Mouse (Mus musculus) brown adipose tissue, adult 24 weeks (tissue): ENCODE measurements at regions not wholly inside any gene's neighbourhood (a gene's known extent, or its start where the extent isn't known, plus 50 kb on each side); places are given as distances from the start of the nearest gene placed in this dataset.

Experiments
- H3K27ac ChIP-seq: fragments of 200-500 bp; replicated peaks from 2 replicates; pipeline ENCODE4 v1.5.1; 2012; ENCODE audit warnings: low read depth, mild to moderate bottlenecking, low read length
- H3K4me1 ChIP-seq: fragments of 200-500 bp; 2 replicates; pipeline ENCODE4 v1.6.1; 2012; ENCODE audit warnings: low read length, mixed read lengths; ENCODE audit not compliant: control insufficient read depth, insufficient read depth, insufficient read length
- H3K4me3 ChIP-seq: fragments of 200-500 bp; 2 replicates; pipeline ENCODE4 v1.5.1; 2012; ENCODE audit warnings: low read depth, mild to moderate bottlenecking, low read length, moderate library complexity; ENCODE audit not compliant: insufficient read depth

GRCm38 (mm10) chr6:31995977-31996376 is 54.1 kb upstream of the 1700012A03Rik start:
- H3K4me1 ChIP-seq: no peaks in the 10 kb centered on the region
- no peak overlapping the region for H3K27ac ChIP-seq

GRCm38 (mm10) chr6:31995249-31995648 is 54.8 kb upstream of the 1700012A03Rik start:
- no peak overlapping the region for H3K27ac ChIP-seq

More at GRCm38 (mm10) chr6:31995977-31996376, 54.1 kb upstream of the 1700012A03Rik start:
- no peak overlapping the region for H3K4me3 ChIP-seq

GRCm38 (mm10) chr6:31985698-31986097 is 64.3 kb upstream of the 1700012A03Rik start:
- Histone ChIP-seq H3K4me3 (no peak overlapping the region), H3K27ac (no peak overlapping the region), H3K4me1 (no peaks in the 10 kb centered on the region)

More at GRCm38 (mm10) chr6:31995249-31995648, 54.8 kb upstream of the 1700012A03Rik start:
- H3K4me3 ChIP-seq: no peak overlapping the region
- H3K4me1 ChIP-seq: no peaks in the 10 kb centered on the region

- no peak overlapping the region for H3K27ac ChIP-seq
- H3K4me1 ChIP-seq: no peaks in the 10 kb centered on the region
- no peak overlapping the region for H3K4me3 ChIP-seq
These were observed 73.3 kb upstream of the 1700012A03Rik start for GRCm38 (mm10) chr6:31976705-31977104.

- no peak overlapping the region for H3K4me3 ChIP-seq
- no peaks in the 10 kb centered on the region for H3K4me1 ChIP-seq
- H3K27ac ChIP-seq: no peak overlapping the region
These were observed 102.0 kb upstream of the 1700012A03Rik start for GRCm38 (mm10) chr6:31948063-31948481.

GRCm38 (mm10) chr6:31946572-31946971 is 103.5 kb upstream of the 1700012A03Rik start:
- Histone ChIP-seq H3K27ac (no peak overlapping the region), H3K4me1 (no peaks in the 10 kb centered on the region), H3K4me3 (no peak overlapping the region)

GRCm38 (mm10) chr6:31945347-31945746 is 104.7 kb upstream of the 1700012A03Rik start:
- H3K4me3 ChIP-seq: no peak overlapping the region

GRCm38 (mm10) chr6:31944546-31944945 is 105.5 kb upstream of the 1700012A03Rik start:
- H3K4me3 ChIP-seq: no peak overlapping the region
- no peak overlapping the region for H3K27ac ChIP-seq
- no peaks in the 10 kb centered on the region for H3K4me1 ChIP-seq

More at GRCm38 (mm10) chr6:31945347-31945746, 104.7 kb upstream of the 1700012A03Rik start:
- Histone ChIP-seq H3K4me1 (no peaks in the 10 kb centered on the region), H3K27ac (no peak overlapping the region)

- H3K4me3 ChIP-seq: no peak overlapping the region
- no peaks in the 10 kb centered on the region for H3K4me1 ChIP-seq
- H3K27ac ChIP-seq: no peak overlapping the region
These were observed 107.3 kb upstream of the 1700012A03Rik start for GRCm38 (mm10) chr6:31942696-31943095.

GRCm38 (mm10) chr6:31938216-31938814 is 111.7 kb upstream of the 1700012A03Rik start:
- H3K4me3 ChIP-seq: peak overlapping the region; percentile 31

GRCm38 (mm10) chr6:31937146-31937545 is 112.9 kb upstream of the 1700012A03Rik start:
- no peak overlapping the region for H3K4me3 ChIP-seq
- H3K27ac ChIP-seq: no peak overlapping the region
- H3K4me1 ChIP-seq: no peaks in the 10 kb centered on the region

More at GRCm38 (mm10) chr6:31938216-31938814, 111.7 kb upstream of the 1700012A03Rik start:
- H3K27ac ChIP-seq: no peak overlapping the region
- no peaks in the 10 kb centered on the region for H3K4me1 ChIP-seq

- Histone ChIP-seq H3K4me1 (no peaks in the 10 kb centered on the region), H3K4me3 (no peak overlapping the region), H3K27ac (no peak overlapping the region)
These were observed 115.2 kb upstream of the 1700012A03Rik start for GRCm38 (mm10) chr6:31934826-31935225.

- no peak overlapping the region for H3K27ac ChIP-seq
- no peak overlapping the region for H3K4me3 ChIP-seq
- H3K4me1 ChIP-seq: no peaks in the 10 kb centered on the region
These were observed 116.1 kb upstream of the 1700012A03Rik start for GRCm38 (mm10) chr6:31933956-31934355.

- H3K4me3 ChIP-seq: no peak overlapping the region
- H3K27ac ChIP-seq: no peak overlapping the region
- no peaks in the 10 kb centered on the region for H3K4me1 ChIP-seq
These were observed 116.7 kb upstream of the 1700012A03Rik start for GRCm38 (mm10) chr6:31933364-31933763.

GRCm38 (mm10) chr6:31931116-31931515 is 118.9 kb upstream of the 1700012A03Rik start:
- Histone ChIP-seq H3K4me1 (no peaks in the 10 kb centered on the region), H3K4me3 (no peak overlapping the region), H3K27ac (no peak overlapping the region)

GRCm38 (mm10) chr6:31929165-31929564 is 120.9 kb upstream of the 1700012A03Rik start:
- Histone ChIP-seq H3K4me1 (no peaks in the 10 kb centered on the region), H3K4me3 (no peak overlapping the region), H3K27ac (no peak overlapping the region)
